Mouse (Mus musculus): ENCODE data around the gene Gbx1.
A peak's percentile ranks its signal among the peaks of the same experiment; 100 is the strongest.

Gbx1 gene

DNA sequence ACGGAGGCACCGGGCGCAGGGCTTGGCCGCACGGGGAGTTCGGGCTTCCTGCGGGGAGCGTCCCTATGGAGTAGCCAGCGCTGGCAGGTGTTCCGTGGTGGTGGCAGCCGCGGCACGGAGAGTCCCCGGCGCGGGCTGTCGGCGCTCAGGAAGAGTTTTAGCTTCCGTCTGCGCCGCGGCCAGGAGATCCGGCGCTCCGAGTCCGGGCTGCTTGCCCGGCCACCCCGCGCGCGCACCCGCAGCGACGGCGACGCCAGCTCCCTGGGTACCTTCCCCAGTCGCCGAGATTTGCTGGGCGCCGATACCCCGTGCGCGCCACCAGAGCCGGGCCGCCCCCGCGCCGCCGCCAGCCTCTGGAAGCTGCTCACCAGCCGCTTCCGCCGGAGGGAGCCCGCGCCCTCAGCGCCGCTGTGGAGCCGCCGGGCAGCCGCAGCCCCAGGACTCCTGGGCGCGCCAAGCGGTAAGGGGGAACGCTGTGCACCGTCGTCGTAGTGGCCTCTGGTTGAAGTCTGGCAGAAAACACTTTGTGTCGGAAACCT, 52.2 kb downstream of the Gbx1 start:
- DNase-seq: no peak

DNA sequence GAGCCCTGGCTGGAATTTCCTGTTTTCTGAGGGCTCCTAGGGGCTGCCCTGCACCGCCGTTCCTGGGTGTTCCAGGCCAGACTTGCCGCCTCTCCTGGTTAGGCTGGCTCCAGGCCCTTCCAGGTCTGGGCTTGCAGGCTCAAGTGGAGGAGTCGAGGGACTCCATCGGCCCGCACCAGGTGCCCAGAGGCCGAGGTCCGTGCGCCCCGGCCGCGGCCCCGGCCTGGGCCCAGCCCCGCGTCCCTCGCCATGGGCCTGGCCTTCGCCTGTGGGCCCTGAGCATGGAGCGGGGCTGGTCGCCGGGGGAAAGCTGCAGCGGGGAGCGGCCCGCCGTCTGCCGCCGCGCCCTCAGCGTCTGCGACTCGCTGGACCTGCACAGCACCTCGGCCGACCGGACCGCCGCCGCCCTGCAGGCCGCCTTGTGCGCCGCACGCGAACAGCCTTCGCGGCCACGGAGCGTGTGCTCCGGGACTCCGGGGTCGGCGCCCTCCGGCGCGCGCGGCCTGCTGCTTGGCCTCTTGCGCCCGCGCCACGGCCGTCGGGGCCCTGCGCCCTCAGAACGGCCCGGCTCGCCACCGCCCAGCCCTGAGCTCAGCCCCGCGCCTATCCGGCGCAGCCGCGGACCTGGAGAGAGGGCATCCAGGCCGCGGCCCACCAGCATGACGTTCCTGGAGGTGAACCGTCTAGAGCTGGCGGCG, 52.8 kb downstream of the Gbx1 start:
- no peak for DNase-seq

DNA sequence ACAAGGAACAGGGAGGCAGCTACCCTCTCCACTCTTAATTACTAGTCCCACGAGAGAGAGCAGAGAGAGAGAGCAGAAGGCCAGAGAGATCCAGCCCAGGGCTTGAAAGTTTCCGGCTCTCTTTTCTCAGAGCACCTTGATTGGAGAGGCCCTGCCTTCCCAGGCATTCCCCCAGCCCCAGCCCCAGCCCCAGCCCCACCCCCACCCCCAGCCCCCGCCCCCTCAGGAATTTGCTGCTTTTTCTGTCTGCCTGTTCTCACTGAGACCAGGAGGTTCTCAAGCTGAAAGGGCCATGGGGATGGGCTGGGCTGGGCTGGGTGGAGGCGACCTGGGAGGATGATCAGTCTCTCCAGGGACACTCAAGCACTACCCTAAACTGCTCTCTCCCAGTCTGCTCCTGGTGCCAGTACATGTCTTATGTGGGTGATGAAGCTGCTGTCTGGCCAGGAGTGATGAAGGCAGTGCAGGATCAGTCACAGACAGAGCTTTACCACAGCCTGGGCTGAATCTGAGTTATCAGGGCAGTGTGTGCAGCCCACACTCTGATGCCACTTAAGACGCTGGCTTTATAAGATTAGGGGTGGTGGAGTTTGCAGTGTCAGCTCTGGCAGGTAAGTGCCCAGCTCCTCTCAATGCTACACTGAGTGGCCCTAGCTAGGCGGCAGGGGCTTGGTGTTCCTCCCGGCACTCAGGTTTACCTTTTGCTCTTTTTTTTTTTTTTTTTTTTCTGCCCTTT, 54.0 kb downstream of the Gbx1 start:
- DNase-seq: no peak

DNA sequence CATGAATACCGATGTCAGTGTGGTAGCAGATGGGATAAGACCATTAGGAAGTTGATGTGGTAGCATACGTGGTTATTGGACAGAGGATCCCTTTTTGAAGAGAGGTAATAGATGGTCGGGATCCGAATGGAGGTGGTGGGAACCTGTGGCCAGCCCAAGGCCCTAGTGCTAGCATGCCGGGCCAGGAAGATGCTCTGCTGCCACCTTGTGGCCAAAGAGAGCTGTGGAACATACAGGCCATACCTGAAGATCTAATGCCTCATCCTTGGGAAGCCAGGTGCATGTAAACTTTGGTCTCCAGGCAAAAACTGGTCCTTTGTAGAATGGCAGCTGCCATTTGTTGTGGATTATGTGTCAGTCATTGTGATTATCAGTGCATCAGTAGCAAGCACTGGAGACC, 56.4 kb downstream of the Gbx1 start:
- DNase-seq: peak; percentile 82

DNA sequence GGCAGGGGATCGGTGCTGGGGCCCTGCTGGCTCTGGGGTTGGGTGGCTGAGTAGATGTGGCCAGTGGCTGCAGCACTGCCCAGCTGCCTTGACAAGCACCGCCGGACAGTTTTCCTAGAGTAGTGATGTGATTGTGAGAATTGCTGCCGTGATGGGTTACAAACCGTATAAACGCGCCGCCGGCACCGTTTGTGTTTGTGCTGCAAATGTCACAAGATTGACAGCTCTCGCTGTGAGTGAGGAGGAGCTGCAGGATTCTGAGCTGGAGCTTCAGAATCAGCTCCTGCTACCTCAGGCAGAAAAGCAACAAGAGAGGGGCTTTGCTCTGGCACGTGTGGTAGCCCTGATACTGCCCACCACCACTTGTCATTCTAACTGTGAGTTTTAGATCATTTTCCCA, 60.2 kb downstream of the Gbx1 start:
- DNase-seq: no peak

DNA sequence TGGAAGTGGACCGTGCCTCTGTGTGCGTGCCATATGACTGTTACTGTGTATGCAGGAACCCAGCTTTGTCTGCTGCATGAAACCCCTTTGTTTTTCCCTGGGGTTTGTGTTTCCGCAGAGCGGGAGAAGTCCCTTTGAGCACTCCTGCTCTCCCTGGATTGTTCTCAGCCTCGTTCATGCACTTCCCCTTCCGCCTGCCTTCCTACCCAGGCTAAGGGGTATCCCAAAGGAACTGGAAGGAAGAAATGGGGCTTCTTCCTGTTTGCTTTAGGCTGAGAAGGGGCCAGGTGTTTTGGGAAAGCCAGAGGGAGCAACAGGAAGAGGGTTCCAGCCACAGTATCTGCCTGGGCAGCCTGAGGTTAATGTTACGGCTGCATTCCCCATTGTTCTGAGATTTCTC, 71.4 kb downstream of the Gbx1 start:
- no peak for DNase-seq

DNA sequence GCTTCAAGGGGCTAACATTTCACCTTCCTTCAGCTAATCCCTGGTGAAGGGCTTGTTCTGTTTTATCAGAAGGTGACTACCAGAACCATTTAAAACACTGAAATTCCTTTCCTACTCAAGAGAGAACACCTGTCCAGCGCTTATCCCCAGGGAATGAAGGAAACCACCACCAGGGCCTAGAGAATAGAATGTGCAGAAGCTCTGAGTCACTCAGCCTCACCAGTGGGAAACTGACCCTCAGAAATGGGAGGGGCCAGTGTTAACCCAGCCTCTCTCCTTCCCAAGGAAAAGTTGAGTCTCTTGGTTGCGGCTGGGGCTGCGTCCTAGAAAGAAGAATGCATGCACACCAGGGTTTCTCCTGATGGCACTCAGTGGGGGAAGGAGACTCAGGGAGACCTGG, 71.9 kb downstream of the Gbx1 start:
- DNase-seq: no peak

DNA sequence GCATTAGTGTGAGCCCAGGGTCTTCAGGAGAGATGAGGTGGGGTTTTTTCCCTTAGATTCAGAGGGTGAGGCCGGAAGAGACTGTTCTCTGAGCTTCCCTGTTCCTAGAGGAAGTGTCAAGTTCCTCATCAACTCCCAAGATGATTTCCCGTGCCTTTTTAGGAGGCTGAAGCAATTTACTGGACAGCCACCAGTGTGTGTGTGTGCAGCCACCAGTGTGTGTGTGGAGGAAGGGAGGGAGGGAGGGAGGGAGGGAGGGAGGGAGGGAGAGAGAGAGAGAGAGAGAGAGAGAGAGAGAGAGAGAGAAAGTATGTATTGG, 73.1 kb downstream of the Gbx1 start:
- DNase-seq: no peak

DNA sequence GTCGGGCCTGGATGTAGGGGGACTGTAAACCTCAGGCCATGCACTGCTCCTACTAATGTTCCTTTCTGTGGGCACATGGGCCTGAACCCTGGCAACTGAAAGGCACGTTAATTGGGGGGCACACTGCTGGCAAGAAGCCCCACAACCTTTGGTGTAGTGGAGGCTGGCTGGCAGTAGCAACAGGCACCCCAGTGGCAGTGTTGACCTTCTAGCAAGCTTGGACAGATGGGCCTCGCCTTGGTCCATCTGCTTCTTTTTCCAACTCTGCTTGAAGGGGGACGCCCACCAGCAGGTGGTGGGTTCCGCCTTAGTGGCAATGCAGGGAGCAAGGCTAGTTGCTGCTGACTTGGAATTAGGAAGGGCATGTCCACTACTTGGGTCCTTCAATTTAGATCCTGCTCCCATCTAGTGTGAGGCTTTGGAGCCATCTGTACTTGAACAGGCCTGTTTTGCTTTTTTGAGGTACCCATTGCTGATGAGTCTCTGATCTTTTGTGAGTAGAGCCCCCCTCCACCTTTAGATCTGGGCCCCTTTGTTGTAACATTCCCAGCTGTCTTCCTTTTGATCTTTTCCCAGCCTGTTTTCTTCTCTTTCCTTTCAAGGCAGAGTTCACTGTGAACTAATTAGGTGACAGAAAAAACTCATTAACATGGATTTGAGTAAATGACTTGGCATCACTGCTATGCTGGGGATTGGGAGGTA, 73.6 kb downstream of the Gbx1 start:
- no peak for DNase-seq

All from kidney, adult 9 months (tissue).